12 mouse cellular contexts compared by ENCODE assay signal in the genomic region with DNA sequence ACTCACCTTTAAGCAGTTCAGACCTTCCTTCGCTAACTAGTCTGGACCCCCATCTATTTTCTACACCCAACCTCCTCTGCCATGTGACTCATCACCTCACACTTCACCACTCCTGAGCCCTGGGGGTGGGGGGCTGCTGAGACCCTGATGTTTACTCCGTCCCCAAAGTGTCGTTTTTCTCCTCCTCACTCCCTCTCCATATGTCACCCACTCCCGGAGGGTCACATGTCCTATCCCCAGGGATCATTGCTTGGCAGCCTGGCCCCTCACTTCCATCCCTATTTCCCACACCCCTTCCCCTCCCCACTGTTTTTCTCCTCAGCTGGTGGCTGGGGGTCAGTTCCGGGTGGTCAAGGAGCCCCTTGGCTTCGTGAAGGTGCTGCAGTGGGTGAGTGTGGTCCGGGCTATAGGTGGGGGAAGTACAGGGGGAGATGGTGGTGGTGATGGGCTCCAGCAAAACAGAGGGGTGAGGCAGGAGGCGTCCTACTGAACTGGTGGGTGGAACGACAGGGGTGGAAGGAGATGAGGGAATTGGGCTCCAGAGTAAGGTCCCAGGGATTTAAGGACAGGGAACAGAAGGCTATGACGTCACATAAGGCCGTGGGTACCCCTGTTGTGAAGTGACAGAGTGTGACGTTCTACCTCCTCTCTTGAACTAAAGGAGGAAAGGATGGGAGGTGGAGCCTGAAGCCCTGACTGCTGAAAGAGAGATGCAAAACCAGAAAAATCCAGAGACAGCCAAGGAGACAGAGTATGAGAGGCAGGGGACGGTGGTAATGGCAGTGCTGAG. TPM values are rescaled to one million over a fixed set of nuclear protein-coding genes. Genes with fewer than 3 reads are reported as not detected.
DNase-seq lines count a peak whose midpoint lies in the region; ATAC-seq and TF ChIP-seq lines count a peak whose summit lies in the region.
"Had no signal": no experiment of that assay in that cellular context is flagged by ENCODE, and none has a peak within 500 bp of the region (broad histone marks: within the 10 kb centered on the region; RNA-seq: fewer than 3 reads in every experiment).

No protein-coding gene starts in this region.

- no peak for TF ChIP-seq POLR2A in cerebellum, adult 2 months (IDR thresholded peaks at IDR 0.05; ENCODE audit: borderline replicate concordance, insufficient read depth, low read length)

- H3K4me3 ChIP-seq in cerebellum, adult 2 months (replicated peaks; ENCODE audit: insufficient read depth, low read depth, low read length): peak overlapping the region; percentile 100
- peak overlapping the region; percentile 60 for H3K4me3 ChIP-seq in forebrain, embryonic 15.5 days
- peak overlapping the region; percentile 55 for H3K4me3 ChIP-seq in midbrain, embryonic 14.5 days (replicated peaks; ENCODE audit: low read depth, low read length)

- no peaks in the 10 kb centered on the region for H3K27me3 ChIP-seq in cerebellum, adult 2 months (ENCODE audit: control insufficient read depth, insufficient read depth, low read length)
- H3K27me3 ChIP-seq in forebrain, embryonic 15.5 days: no peaks in the 10 kb centered on the region
- H3K27me3 ChIP-seq in midbrain, embryonic 14.5 days (ENCODE audit: control insufficient read depth, insufficient read depth, low read length): no peaks in the 10 kb centered on the region

- WGBS in cerebellum, adult 2 months: 9% methylated on average over 13 of the region's 13 CpGs
- 22% methylated on average over 13 of the region's 13 CpGs for WGBS in forebrain, embryonic 15.5 days
- WGBS in midbrain, embryonic 14.5 days: 28% methylated on average over 13 of the region's 13 CpGs

- peak overlapping the region; percentile 67 for H3K9ac ChIP-seq in forebrain, embryonic 15.5 days (replicated peaks)
- H3K9ac ChIP-seq in midbrain, embryonic 14.5 days (replicated peaks; ENCODE audit: low read length): peak overlapping the region; percentile 69
- H3K9ac ChIP-seq: limb, embryonic 13.5 days had no signal

- no peak for DNase-seq in frontal cortex, postnatal 36 days (ENCODE audit: low spot score in 2 of 2)
- DNase-seq in cerebellum, adult 2 months: peak; percentile 56 to 68
- DNase-seq in midbrain, embryonic 14.5 days: peak; percentile 31
- DNase-seq in spleen, postnatal 14 days (ENCODE audit: low spot score in 2 of 2): no peak
- no peak for DNase-seq in right cerebral cortex, postnatal 36 days (ENCODE audit: low spot score in 2 of 2)
- no peak for DNase-seq in right cerebral cortex, adult 18-20 months
- DNase-seq: adrenal gland, postnatal 14 days; kidney, postnatal 36 days; lung, postnatal 4 days had no signal

- H3K27ac ChIP-seq in cerebellum, adult 2 months (ENCODE audit: insufficient read depth, low read length): peak overlapping the region; percentile 82
- peak overlapping the region; percentile 86 for H3K27ac ChIP-seq in forebrain, embryonic 15.5 days (replicated peaks)
- peak overlapping the region; percentile 80 for H3K27ac ChIP-seq in midbrain, embryonic 14.5 days (replicated peaks; ENCODE audit: low read depth, low read length)
- H3K27ac ChIP-seq: limb, embryonic 13.5 days had no signal

- TF ChIP-seq CTCF in cerebellum, adult 2 months (IDR thresholded peaks at IDR 0.05; ENCODE audit: borderline replicate concordance, insufficient read depth, low read depth, low read length): no peak

- H3K4me1 ChIP-seq in cerebellum, adult 2 months (ENCODE audit: control insufficient read depth, insufficient read depth, low read length): peaks cover 6% of the 10 kb centered on the region; the same call in 1 of the 2 replicates
- H3K4me1 ChIP-seq in forebrain, embryonic 15.5 days: peaks cover 11% of the 10 kb centered on the region
- no peaks in the 10 kb centered on the region for H3K4me1 ChIP-seq in midbrain, embryonic 14.5 days (ENCODE audit: control insufficient read depth, insufficient read depth, low read length)
- H3K4me1 ChIP-seq: limb, embryonic 13.5 days had no signal

- H3K9me3 ChIP-seq in forebrain, embryonic 15.5 days: no peaks in the 10 kb centered on the region
- H3K9me3 ChIP-seq in midbrain, embryonic 14.5 days (ENCODE audit: control insufficient read depth, low read length): no peaks in the 10 kb centered on the region
- H3K9me3 ChIP-seq: limb, embryonic 13.5 days had no signal

- peak overlapping the region; percentile 54 for H3K4me2 ChIP-seq in forebrain, embryonic 15.5 days (replicated peaks)
- H3K4me2 ChIP-seq in midbrain, embryonic 14.5 days (ENCODE audit: low read length): peak overlapping the region; percentile 62

- ATAC-seq in frontal cortex, adult (ENCODE audit: low TSS enrichment): peak; percentile 17; the same call in 1 of the 2 replicates
- peak; percentile 26 for ATAC-seq in forebrain, embryonic 15.5 days (replicated peaks)
- no peak for ATAC-seq in midbrain, embryonic 14.5 days (ENCODE audit: low FRiP score, low TSS enrichment)

- peaks cover 6% of the 10 kb centered on the region; the same call in 1 of the 2 replicates for H3K36me3 ChIP-seq in forebrain, embryonic 15.5 days
- peaks cover 6% of the 10 kb centered on the region; the same call in 1 of the 2 replicates for H3K36me3 ChIP-seq in midbrain, embryonic 14.5 days (ENCODE audit: control insufficient read depth, insufficient read depth, low read length)
- H3K36me3 ChIP-seq: limb, embryonic 13.5 days had no signal

RNA-seq across cellular contexts. Expression of gene Syp, which starts 1.5 kb away (rescaled TPM):
- polyA plus RNA-seq in cerebellum, adult 2 months (2012; rRNA removed): 945 and 955 TPM in 2 replicates
- 109 and 120 TPM in 2 replicates for polyA plus RNA-seq in forebrain, embryonic 15.5 days (2015; fragmentation: Nextera tagmentation; extraction: Ambion mirVana)
- polyA plus RNA-seq in midbrain, embryonic 14.5 days (2014; fragmentation: Nextera tagmentation; extraction: Ambion mirVana): 81.7 and 125 TPM in 2 replicates

RNA-seq across cellular contexts. Expression of gene Prickle3, which starts 17.3 kb away (rescaled TPM):
- polyA plus RNA-seq in cerebellum, adult 2 months (2012; rRNA removed): 1.7 and 2.1 TPM in 2 replicates
- polyA plus RNA-seq in forebrain, embryonic 15.5 days (2015; fragmentation: Nextera tagmentation; extraction: Ambion mirVana): 1.3 and 1.9 TPM in 2 replicates
- 0.89 and 1.4 TPM in 2 replicates for polyA plus RNA-seq in midbrain, embryonic 14.5 days (2014; fragmentation: Nextera tagmentation; extraction: Ambion mirVana)

RNA-seq across cellular contexts. Expression of gene Plp2, which starts 31.5 kb away (rescaled TPM):
- 5.2 and 6.5 TPM in 2 replicates for polyA plus RNA-seq in cerebellum, adult 2 months (2012; rRNA removed)
- 36.8 and 40.0 TPM in 2 replicates for polyA plus RNA-seq in forebrain, embryonic 15.5 days (2015; fragmentation: Nextera tagmentation; extraction: Ambion mirVana)
- polyA plus RNA-seq in midbrain, embryonic 14.5 days (2014; fragmentation: Nextera tagmentation; extraction: Ambion mirVana): 11.2 and 22.4 TPM in 2 replicates

RNA-seq across cellular contexts. Expression of gene Cacna1f, which starts 32.8 kb away (rescaled TPM):
- 0.08 and 0.13 TPM in 2 replicates for polyA plus RNA-seq in cerebellum, adult 2 months (2012; rRNA removed)
- polyA plus RNA-seq in forebrain, embryonic 15.5 days (2015; fragmentation: Nextera tagmentation; extraction: Ambion mirVana): 0.05 and 0.19 TPM in 2 replicates
- 0.04 TPM in 1 of 2 replicates, not detected in the other for polyA plus RNA-seq in midbrain, embryonic 14.5 days (2014; fragmentation: Nextera tagmentation; extraction: Ambion mirVana)

RNA-seq across cellular contexts. Expression of gene Ccdc22, which starts 34.4 kb away (rescaled TPM):
- 31.7 and 33.4 TPM in 2 replicates for polyA plus RNA-seq in cerebellum, adult 2 months (2012; rRNA removed)
- 40.5 and 42.4 TPM in 2 replicates for polyA plus RNA-seq in forebrain, embryonic 15.5 days (2015; fragmentation: Nextera tagmentation; extraction: Ambion mirVana)
- 29.8 and 30.1 TPM in 2 replicates for polyA plus RNA-seq in midbrain, embryonic 14.5 days (2014; fragmentation: Nextera tagmentation; extraction: Ambion mirVana)

Comparison
In these comparisons a context has a peak if more than half of its experiments do, and no peak if none do; other contexts are left out.
1. DNase-seq: peak in cerebellum, adult 2 months (2 of 2) and midbrain, embryonic 14.5 days (single experiment); none in frontal cortex, postnatal 36 days (0 of 2), spleen, postnatal 14 days (0 of 2), right cerebral cortex, postnatal 36 days (0 of 2) and right cerebral cortex, adult 18-20 months (single experiment).
2. Peak in every context shown above with its lines, with median percentiles within 50 percentile points of each other: H3K27ac ChIP-seq and H3K4me3 ChIP-seq.